Mouse (Mus musculus) CH12.LX (cell line): Measurements from ENCODE around the gene Gm1043. TPM values are rescaled to one million over a fixed set of nuclear protein-coding genes. Genes with fewer than 3 reads are reported as not detected.

Source experiments
- DNase-seq: peaks from one replicate; pipeline ENCODE4 v3.0.0-alpha.2; 2013; ENCODE audit errors: extremely low read depth
- H3K27ac ChIP-seq: 2 replicates; pipeline ENCODE4 v1.5.1; 2012; ENCODE audit warnings: low read depth, mild to moderate bottlenecking, control low read depth, moderate library complexity; ENCODE audit not compliant: insufficient read depth
- H3K27me3 ChIP-seq: replicated peaks from 2 replicates; pipeline ENCODE3; 2012; ENCODE audit warnings: inconsistent platforms
- H3K36me3 ChIP-seq, 2 experiments: replicated peaks in 1 of 2; 2 replicates each; pipeline versions ENCODE3 to v1.6.1; 2012; ENCODE audit warnings: inconsistent platforms in 1 of 2, low read length in 1 of 2, mild to moderate bottlenecking in 1 of 2, mixed read lengths in 1 of 2, moderate library complexity in 1 of 2; ENCODE audit not compliant: control insufficient read depth in 1 of 2, insufficient read depth in 1 of 2
- H3K4me1 ChIP-seq, 2 experiments: 2 replicates each; pipeline ENCODE4 v1.6.1; 2012; ENCODE audit warnings: inconsistent platforms in 1 of 2, moderate library complexity in 1 of 2; ENCODE audit not compliant: insufficient read depth in 2 of 2, control insufficient read depth in 1 of 2
- H3K4me2 ChIP-seq: 2 replicates; pipeline ENCODE4 v1.6.1; 2012; ENCODE audit warnings: low read depth, mild to moderate bottlenecking, control low read depth; ENCODE audit not compliant: poor library complexity, insufficient read depth, severe bottlenecking
- H3K4me3 ChIP-seq, 3 experiments: fragments of 150-350 bp in 1 of 3; sonication (generic) in 1 of 3; replicated peaks in 1 of 3; 2 replicates each; pipeline versions ENCODE3 to v1.5.1; 2011 to 2012; ENCODE audit warnings: low read depth in 2 of 3, low read length in 2 of 3, mild to moderate bottlenecking in 2 of 3, moderate library complexity in 2 of 3, control low read depth in 1 of 3, improper control_type of control experiment in 1 of 3, inconsistent platforms in 1 of 3, mixed read lengths in 1 of 3; ENCODE audit not compliant: poor library complexity in 1 of 3
- H3K79me2 ChIP-seq: replicated peaks from 2 replicates; pipeline ENCODE4 v1.6.1; 2012; ENCODE audit warnings: mild to moderate bottlenecking, moderate library complexity; ENCODE audit not compliant: control insufficient read depth, poor library complexity, insufficient read depth, severe bottlenecking; ENCODE audit errors: extremely low read depth
- H3K9ac ChIP-seq: 2 replicates; pipeline ENCODE4 v1.6.1; 2012; ENCODE audit warnings: low read depth, mild to moderate bottlenecking, control low read depth, moderate library complexity; ENCODE audit not compliant: insufficient read depth
- H3K9me3 ChIP-seq: replicated peaks from 2 replicates; pipeline ENCODE3; 2012; ENCODE audit warnings: low read length, inconsistent platforms, mixed read lengths
- BHLHE40 ChIP-seq: IDR thresholded peaks from 2 replicates; pipeline ENCODE4 v1.6.1; 2011; ENCODE audit warnings: mild to moderate bottlenecking, low read depth, low read length, improper control_type of control experiment
- CHD1 ChIP-seq: IDR thresholded peaks from 2 replicates; pipeline ENCODE4 v1.6.1; 2012; ENCODE audit warnings: low read depth, low read length, improper control_type of control experiment, inconsistent platforms
- CTCF ChIP-seq, 2 experiments: IDR thresholded peaks in 1 of 2; conservative IDR thresholded peaks in 1 of 2; 2 replicates each; pipeline ENCODE4 v1.5.1; 2011 to 2012; ENCODE audit warnings: low read depth in 2 of 2, low read length in 2 of 2, improper control_type of control experiment in 1 of 2, inconsistent platforms in 1 of 2, mild to moderate bottlenecking in 1 of 2, moderate library complexity in 1 of 2
- ETS1 ChIP-seq: conservative IDR thresholded peaks from 2 replicates; pipeline ENCODE4 v1.6.1; 2012; ENCODE audit warnings: low read depth, mild to moderate bottlenecking, inconsistent platforms, low read length, improper control_type of control experiment, moderate library complexity
- MAZ ChIP-seq: IDR thresholded peaks from 2 replicates; pipeline ENCODE4 v1.6.1; 2012; ENCODE audit warnings: low read depth, mild to moderate bottlenecking, inconsistent platforms, low read length, improper control_type of control experiment, moderate library complexity
- MXI1 ChIP-seq: IDR thresholded peaks from 2 replicates; pipeline ENCODE4 v1.6.1; 2011; ENCODE audit warnings: mild to moderate bottlenecking, low read depth, low read length, improper control_type of control experiment
- RCOR1 ChIP-seq: conservative IDR thresholded peaks from 2 replicates; pipeline ENCODE4 v1.6.1; 2012; ENCODE audit warnings: low read depth, mild to moderate bottlenecking, inconsistent platforms, low read length, improper control_type of control experiment
- TBP ChIP-seq: conservative IDR thresholded peaks from 2 replicates; pipeline ENCODE4 v1.6.1; 2011; ENCODE audit warnings: low read depth, low read length, improper control_type of control experiment
- TCF12 ChIP-seq: IDR thresholded peaks from 2 replicates; pipeline ENCODE4 v1.6.1; 2014; ENCODE audit warnings: low read depth, mild to moderate bottlenecking, inconsistent platforms, low read length, improper control_type of control experiment
- ZC3H11A ChIP-seq: IDR thresholded peaks from 2 replicates; pipeline ENCODE4 v1.6.1; 2012; ENCODE audit warnings: low read depth, mild to moderate bottlenecking, inconsistent platforms, low read length, improper control_type of control experiment
- dilution Hi-C: fragments of 300-500 bp; cut with MboI; formaldehyde crosslinking; loops from 2 replicates; pipeline ENCODE4 v1.14.3; 2020; ENCODE audit warnings: low sequenced_read_pairs; ENCODE audit not compliant: extremely low pct_unique_long_range_greater_than_20kb, extremely low pct_ligation_motif_present
- in situ Hi-C: fragments of 300-500 bp; cut with MboI; formaldehyde crosslinking; loops from 3 replicates; pipeline ENCODE4 v1.14.3; 2019; ENCODE audit warnings: low sequenced_read_pairs, low pct_ligation_motif_present, low pct_unique_long_range_greater_than_20kb, mixed read lengths
- polyA plus RNA-seq: library from polyadenylated mRNA; unstranded; fragments of >175 nt; gene quantifications from 2 replicates; pipeline ENCODE4 v1.2.1, GENCODE M21; 2012; ENCODE audit warnings: low read depth; ENCODE audit not compliant: insufficient read length
- total RNA-seq, 2 experiments: library from RNA; depleted of rRNA; stranded (reverse); fragments of 300-350 nt in 1 of 2; fragments of >200 nt in 1 of 2; gene quantifications; 2 replicates each; pipeline ENCODE4 v1.2.3; 2012 to 2014

Gm1043 gene
- total and polyA plus RNA-seq, 3 experiments = not detected

GRCm38 (mm10) chr5:37158408-37158807, 73.2 kb downstream of the Gm1043 start:
- Histone ChIP-seq H3K36me3 (no peaks in the 10 kb centered on the region), H3K27ac (no peak overlapping the region), H3K79me2 (no peaks in the 10 kb centered on the region), H3K4me3 (no peak overlapping the region), H3K4me1 (peaks cover 4 to 15% of the 10 kb centered on the region in 2 experiments; a peak in 3 of 4 replicates), H3K9ac (no peak overlapping the region), H3K4me2 (no peak overlapping the region), H3K27me3 (peaks cover 62% of the 10 kb centered on the region), H3K9me3 (peaks cover 6% of the 10 kb centered on the region)
- no peak for TF ChIP-seq RCOR1
- TF ChIP-seq TCF12 = no peak
- TF ChIP-seq ETS1 = no peak
- TF ChIP-seq BHLHE40 = peak; percentile 12; the same call in 1 of the 2 replicates
- in situ Hi-C loops = no loop called here
- peak; percentile 39 for DNase-seq
- dilution Hi-C loops = no loop called here

GRCm38 (mm10) chr5:37162871-37163781, 78.0 kb downstream of the Gm1043 start:
- no peak overlapping the region for H3K4me3 ChIP-seq
- H3K4me1 ChIP-seq = peaks cover 4 to 6% of the 10 kb centered on the region in 2 experiments; a peak in 3 of 4 replicates
- peaks cover 6% of the 10 kb centered on the region for H3K9me3 ChIP-seq
- H3K9ac ChIP-seq = no peak overlapping the region
- no peaks in the 10 kb centered on the region for H3K36me3 ChIP-seq
- H3K4me2 ChIP-seq = no peak overlapping the region
- peak in 1 of 2 experiments; percentile 3; a peak in 1 of 4 replicates for TF ChIP-seq CTCF (conservative IDR thresholded peaks at IDR 0.05 in 1 of 2, IDR thresholded peaks at IDR 0.05 in 1 of 2; ENCODE audit: low read depth in 2 of 2, low read length in 2 of 2)
- no peak for TF ChIP-seq CHD1
- dilution Hi-C loops (no loop called here), in situ Hi-C loops (no loop called here)
- H3K27ac ChIP-seq = no peak overlapping the region
- H3K27me3 ChIP-seq = peaks cover 56% of the 10 kb centered on the region
- no peaks in the 10 kb centered on the region for H3K79me2 ChIP-seq
- no peak for DNase-seq

GRCm38 (mm10) chr5:37176466-37176865, 91.3 kb downstream of the Gm1043 start:
- no peak overlapping the region for H3K4me2 ChIP-seq
- TF ChIP-seq MXI1 (no peak), TBP (no peak), ZC3H11A (no peak), BHLHE40 (no peak), MAZ (no peak)
- peaks cover 9% of the 10 kb centered on the region for H3K9me3 ChIP-seq
- H3K9ac ChIP-seq = no peak overlapping the region
- no peaks in the 10 kb centered on the region for H3K4me1 ChIP-seq
- peaks cover 84% of the 10 kb centered on the region for H3K27me3 ChIP-seq
- H3K27ac ChIP-seq = no peak overlapping the region
- H3K4me3 ChIP-seq = no peak overlapping the region
- dilution Hi-C loops = no loop called here
- no peaks in the 10 kb centered on the region for H3K79me2 ChIP-seq
- in situ Hi-C loops = no loop called here
- no peaks in the 10 kb centered on the region for H3K36me3 ChIP-seq
- no peak for DNase-seq
